Mouse (Mus musculus) myocyte (in vitro differentiated cells): ENCODE results near the gene Tpcn2. TPM values are rescaled to one million over a fixed set of nuclear protein-coding genes. Genes with fewer than 3 reads are reported as not detected.

Experiments used
- H3K27me3 ChIP-seq: one replicate; pipeline ENCODE4 v1.6.1; 2011; ENCODE audit not compliant: control insufficient read depth, insufficient read depth, insufficient read length
- H3K36me3 ChIP-seq: one replicate; pipeline ENCODE4 v1.6.1; 2011; ENCODE audit not compliant: control insufficient read depth, insufficient read depth
- H3K4me2 ChIP-seq: one replicate; pipeline ENCODE4 v1.6.1; 2011; ENCODE audit warnings: low read depth, control low read depth
- H3K4me3 ChIP-seq: one replicate; pipeline ENCODE4 v1.5.1; 2011; ENCODE audit warnings: mild to moderate bottlenecking, control low read depth, moderate library complexity
- H3K79me2 ChIP-seq: one replicate; pipeline ENCODE4 v1.6.1; 2011; ENCODE audit not compliant: control insufficient read depth, insufficient read depth
- H3ac ChIP-seq: one replicate; pipeline ENCODE4 v1.6.1; 2011; ENCODE audit not compliant: control insufficient read depth, insufficient read length
- CEBPB ChIP-seq: IDR thresholded peaks from 2 replicates; pipeline ENCODE4 v1.6.1; 2011; ENCODE audit warnings: mild to moderate bottlenecking, moderate library complexity; ENCODE audit not compliant: poor library complexity, insufficient read depth, severe bottlenecking
- E2F4 ChIP-seq: IDR thresholded peaks from one replicate; pipeline ENCODE4 v1.6.1; 2011; ENCODE audit warnings: mild to moderate bottlenecking, control low read depth, moderate library complexity; ENCODE audit not compliant: insufficient read depth
- MAX ChIP-seq: IDR thresholded peaks from one replicate; pipeline ENCODE4 v1.6.1; 2011; ENCODE audit warnings: low read depth, mild to moderate bottlenecking, control low read depth
- MYOD1 ChIP-seq, 3 experiments: IDR thresholded peaks; one replicate each; pipeline ENCODE4 v1.6.1; 2011; ENCODE audit warnings: control low read depth in 2 of 3, low read depth in 2 of 3, mild to moderate bottlenecking in 2 of 3, moderate library complexity in 1 of 3; ENCODE audit not compliant: insufficient read length in 2 of 3, control insufficient read depth in 1 of 3
- MYOG ChIP-seq, 3 experiments: IDR thresholded peaks; one replicate each; pipeline ENCODE4 v1.6.1; 2011; ENCODE audit warnings: control low read depth in 2 of 3, low read depth in 2 of 3, mild to moderate bottlenecking in 2 of 3; ENCODE audit not compliant: insufficient read length in 2 of 3, control insufficient read depth in 1 of 3, insufficient read depth in 1 of 3
- POLR2A ChIP-seq: IDR thresholded peaks from one replicate; pipeline ENCODE4 v1.6.1; 2011; ENCODE audit warnings: low read depth, mild to moderate bottlenecking, control low read depth, moderate library complexity; ENCODE audit not compliant: insufficient read length
- POLR2AphosphoS2 ChIP-seq: IDR thresholded peaks from one replicate; pipeline ENCODE4 v1.6.1; 2011; ENCODE audit warnings: low read depth, control low read depth; ENCODE audit not compliant: insufficient read length
- REST ChIP-seq: IDR thresholded peaks from one replicate; pipeline ENCODE4 v1.6.1; 2011; ENCODE audit warnings: mild to moderate bottlenecking, control low read depth, moderate library complexity; ENCODE audit not compliant: insufficient read depth, insufficient read length
- SRF ChIP-seq: IDR thresholded peaks from one replicate; pipeline ENCODE4 v1.6.1; 2011; ENCODE audit warnings: low read depth; ENCODE audit not compliant: control insufficient read depth, insufficient read length
- TCF12 ChIP-seq: IDR thresholded peaks from one replicate; pipeline ENCODE4 v1.6.1; 2011; ENCODE audit warnings: mild to moderate bottlenecking, control low read depth; ENCODE audit not compliant: poor library complexity, insufficient read depth, severe bottlenecking
- TCF3 ChIP-seq: IDR thresholded peaks from one replicate; pipeline ENCODE4 v1.6.1; 2011; ENCODE audit warnings: low read depth, control low read depth; ENCODE audit not compliant: insufficient read length
- USF1 ChIP-seq: IDR thresholded peaks from one replicate; pipeline ENCODE4 v1.6.1; 2011; ENCODE audit warnings: low read depth, mild to moderate bottlenecking, control low read depth, moderate library complexity
- polyA plus RNA-seq: library from polyadenylated mRNA; unstranded; fragments of >200 nt; fragmentation: generic; extraction: Trizol; gene quantifications from one replicate; pipeline ENCODE4 v1.2.1, GENCODE M21; 2012; ENCODE audit warnings: missing spikeins

Gene Tpcn2
- polyA plus RNA-seq, 1 experiment, result 4.4 TPM

GRCm38 (mm10) chr7:145195186-145195927 lies 88.5 kb downstream of the Tpcn2 start:
- H3K36me3 ChIP-seq, result no peaks in the 10 kb centered on the region
- H3K27me3 ChIP-seq, result no peaks in the 10 kb centered on the region
- no peaks in the 10 kb centered on the region for H3K79me2 ChIP-seq
- H3K4me2 ChIP-seq, result peak overlapping the region; percentile 45
- H3ac ChIP-seq, result no peak overlapping the region
- H3K4me3 ChIP-seq, result no peak overlapping the region
- peak in 2 of 3 experiments; percentile 4 to 5 for TF ChIP-seq MYOD1 (IDR thresholded peaks at IDR 0.05; ENCODE audit: control insufficient read depth in 1 of 3, insufficient read length in 2 of 3, low read depth in 2 of 3)
- no peak for TF ChIP-seq E2F4

- Histone ChIP-seq H3ac (no peak overlapping the region), H3K27me3 (no peaks in the 10 kb centered on the region), H3K36me3 (no peaks in the 10 kb centered on the region), H3K4me3 (no peak overlapping the region), H3K4me2 (peak overlapping the region; percentile 45), H3K79me2 (no peaks in the 10 kb centered on the region)
- TF ChIP-seq CEBPB (no peak), REST (no peak), TCF3 (no peak), MYOG (IDR thresholded peaks at IDR 0.05; ENCODE audit: control insufficient read depth in 1 of 3, insufficient read depth in 1 of 3, insufficient read length in 2 of 3, low read depth in 2 of 3) (no peak), E2F4 (no peak), SRF (no peak), TCF12 (no peak), POLR2AphosphoS2 (no peak), USF1 (no peak), MAX (no peak), POLR2A (no peak), MYOD1 (IDR thresholded peaks at IDR 0.05; ENCODE audit: control insufficient read depth in 1 of 3, insufficient read length in 2 of 3, low read depth in 2 of 3) (no peak)
Observed at GRCm38 (mm10) chr7:145194455-145195161, 89.2 kb downstream of the Tpcn2 start.

- Histone ChIP-seq H3K4me3 (no peak overlapping the region), H3K36me3 (no peaks in the 10 kb centered on the region), H3ac (no peak overlapping the region), H3K79me2 (no peaks in the 10 kb centered on the region), H3K4me2 (no peak overlapping the region), H3K27me3 (no peaks in the 10 kb centered on the region)
- TF ChIP-seq E2F4 (no peak), POLR2AphosphoS2 (no peak), REST (no peak), MYOG (IDR thresholded peaks at IDR 0.05; ENCODE audit: control insufficient read depth in 1 of 3, insufficient read depth in 1 of 3, insufficient read length in 2 of 3, low read depth in 2 of 3) (peak in 2 of 3 experiments; percentile 77 to 86), TCF3 (no peak), SRF (no peak), TCF12 (no peak), MYOD1 (IDR thresholded peaks at IDR 0.05; ENCODE audit: control insufficient read depth in 1 of 3, insufficient read length in 2 of 3, low read depth in 2 of 3) (peak in 2 of 3 experiments; percentile 14 to 72), USF1 (no peak), MAX (no peak)
Observed at GRCm38 (mm10) chr7:145192836-145193235, 91.0 kb downstream of the Tpcn2 start.

- Histone ChIP-seq H3K4me3 (no peak overlapping the region), H3K27me3 (no peaks in the 10 kb centered on the region), H3K36me3 (no peaks in the 10 kb centered on the region), H3ac (no peak overlapping the region), H3K79me2 (no peaks in the 10 kb centered on the region), H3K4me2 (no peak overlapping the region)
- TF ChIP-seq MYOD1 (IDR thresholded peaks at IDR 0.05; ENCODE audit: control insufficient read depth in 1 of 3, insufficient read length in 2 of 3, low read depth in 2 of 3) (no peak), SRF (no peak), MYOG (IDR thresholded peaks at IDR 0.05; ENCODE audit: control insufficient read depth in 1 of 3, insufficient read depth in 1 of 3, insufficient read length in 2 of 3, low read depth in 2 of 3) (no peak), POLR2AphosphoS2 (no peak), E2F4 (no peak), MAX (no peak), USF1 (no peak), TCF12 (no peak), POLR2A (no peak), CEBPB (no peak), TCF3 (no peak), REST (no peak)
Observed at GRCm38 (mm10) chr7:145190520-145190919, 93.3 kb downstream of the Tpcn2 start.

GRCm38 (mm10) chr7:145189342-145189741 lies 94.5 kb downstream of the Tpcn2 start:
- Histone ChIP-seq H3K36me3 (no peaks in the 10 kb centered on the region), H3K4me2 (no peak overlapping the region), H3K79me2 (no peaks in the 10 kb centered on the region), H3ac (no peak overlapping the region), H3K4me3 (no peak overlapping the region), H3K27me3 (no peaks in the 10 kb centered on the region)
- peak in 2 of 3 experiments; percentile 29 to 70 for TF ChIP-seq MYOG (IDR thresholded peaks at IDR 0.05; ENCODE audit: control insufficient read depth in 1 of 3, insufficient read depth in 1 of 3, insufficient read length in 2 of 3, low read depth in 2 of 3)
- peak in 2 of 3 experiments; percentile 68 to 69 for TF ChIP-seq MYOD1 (IDR thresholded peaks at IDR 0.05; ENCODE audit: control insufficient read depth in 1 of 3, insufficient read length in 2 of 3, low read depth in 2 of 3)
- no peak for TF ChIP-seq SRF
